Mouse (Mus musculus): Measurements from ENCODE around the gene Veph1. TPM values are rescaled to one million over a fixed set of nuclear protein-coding genes. Genes with fewer than 3 reads are reported as not detected.

Veph1 gene
- total and polyA plus RNA-seq, 2 experiments from 2014 or later = 0.75 to 0.84 TPM

DNA sequence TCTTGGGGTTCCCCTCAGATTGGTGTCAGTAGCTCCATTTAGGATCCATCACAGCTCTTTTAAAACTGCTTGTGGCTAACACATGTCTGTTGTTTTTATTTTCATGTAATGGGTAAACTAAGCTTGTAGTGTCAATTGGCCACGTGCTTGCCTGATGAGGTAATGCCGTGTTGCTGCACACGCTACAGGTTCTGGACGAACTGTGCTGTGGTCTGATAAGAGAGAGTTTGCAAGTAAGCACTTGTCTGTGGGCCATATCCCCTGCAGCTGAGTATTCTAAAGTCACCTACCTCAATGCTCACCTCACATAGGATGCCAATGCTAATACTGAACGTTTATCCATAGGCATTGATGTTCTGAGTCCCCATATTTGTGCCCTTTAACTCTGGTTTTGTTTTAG, 131.6 kb downstream of the Veph1 start:
- no peak for TF ChIP-seq CTCF (IDR thresholded peaks at IDR 0.05; ENCODE audit: low read depth)
- no peaks in the 10 kb centered on the region for H3K9me3 ChIP-seq (ENCODE audit: low read length)
- no peak for ATAC-seq
- no peak overlapping the region for H3K9ac ChIP-seq (replicated peaks; ENCODE audit: low read length)
- no peak overlapping the region for H3K27ac ChIP-seq
- WGBS = 86% methylated on average over 5 of the region's 5 CpGs
- H3K4me3 ChIP-seq (ENCODE audit: low read length) = no peak overlapping the region
- no peaks in the 10 kb centered on the region for H3K4me1 ChIP-seq (ENCODE audit: insufficient read depth, low read length)
- no peak for DNase-seq (ENCODE audit: low spot score)
- H3K4me2 ChIP-seq (ENCODE audit: low read depth, low read length) = no peak overlapping the region
- H3K36me3 ChIP-seq (ENCODE audit: insufficient read depth, low read length) = no peaks in the 10 kb centered on the region
- H3K27me3 ChIP-seq (ENCODE audit: insufficient read depth, low read length) = no peaks in the 10 kb centered on the region

DNA sequence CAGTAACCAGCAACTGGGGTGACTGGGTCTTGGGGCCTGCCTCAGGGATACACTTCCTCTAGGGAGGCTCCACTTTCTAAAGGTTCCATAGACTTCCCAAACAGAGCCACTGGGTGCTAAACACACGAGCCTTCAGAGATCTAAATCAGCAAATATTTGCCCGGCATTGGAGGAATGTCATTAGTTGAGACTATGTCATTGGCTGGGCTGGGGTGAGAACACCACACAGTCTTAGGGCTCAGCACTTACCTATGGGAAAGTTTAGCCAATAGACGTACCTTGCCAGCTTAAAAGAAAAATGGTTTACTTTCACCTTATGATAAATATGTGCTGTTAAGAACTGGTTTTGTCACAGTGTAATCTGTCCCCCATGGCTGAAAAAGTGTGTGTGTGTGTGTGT, 132.1 kb downstream of the Veph1 start:
- no peak for ATAC-seq
- Histone ChIP-seq H3K4me3 (ENCODE audit: low read length) (no peak overlapping the region), H3K36me3 (ENCODE audit: insufficient read depth, low read length) (no peaks in the 10 kb centered on the region), H3K9ac (replicated peaks; ENCODE audit: low read length) (no peak overlapping the region), H3K27ac (no peak overlapping the region), H3K9me3 (ENCODE audit: low read length) (no peaks in the 10 kb centered on the region), H3K27me3 (ENCODE audit: insufficient read depth, low read length) (no peaks in the 10 kb centered on the region), H3K4me2 (ENCODE audit: low read depth, low read length) (no peak overlapping the region), H3K4me1 (ENCODE audit: insufficient read depth, low read length) (no peaks in the 10 kb centered on the region)
- no peak for DNase-seq (ENCODE audit: low spot score)
- TF ChIP-seq CTCF (IDR thresholded peaks at IDR 0.05; ENCODE audit: low read depth) = no peak
- WGBS = 81% methylated on average over 3 of the region's 3 CpGs

- H3K27me3 ChIP-seq (ENCODE audit: insufficient read depth, low read length) = no peaks in the 10 kb centered on the region
- H3K36me3 ChIP-seq (ENCODE audit: insufficient read depth, low read length) = no peaks in the 10 kb centered on the region
- 40% methylated on average over 6 of the region's 6 CpGs for WGBS
- H3K9me3 ChIP-seq (ENCODE audit: low read length) = no peaks in the 10 kb centered on the region
- H3K4me1 ChIP-seq (ENCODE audit: insufficient read depth, low read length) = no peaks in the 10 kb centered on the region
- H3K27ac ChIP-seq = no peak overlapping the region
- TF ChIP-seq CTCF (IDR thresholded peaks at IDR 0.05; ENCODE audit: low read depth) = no peak
- no peak overlapping the region for H3K4me3 ChIP-seq (ENCODE audit: low read length)
- peak; percentile 65 for DNase-seq (ENCODE audit: low spot score)
- no peak overlapping the region for H3K9ac ChIP-seq (replicated peaks; ENCODE audit: low read length)
- no peak overlapping the region for H3K4me2 ChIP-seq (ENCODE audit: low read depth, low read length)
- peak; percentile 47; the same call in 1 of the 2 replicates for ATAC-seq
Observed at GRCm38 (mm10) chr3:66162612-66163011, 134.0 kb downstream of the Veph1 start.

DNA sequence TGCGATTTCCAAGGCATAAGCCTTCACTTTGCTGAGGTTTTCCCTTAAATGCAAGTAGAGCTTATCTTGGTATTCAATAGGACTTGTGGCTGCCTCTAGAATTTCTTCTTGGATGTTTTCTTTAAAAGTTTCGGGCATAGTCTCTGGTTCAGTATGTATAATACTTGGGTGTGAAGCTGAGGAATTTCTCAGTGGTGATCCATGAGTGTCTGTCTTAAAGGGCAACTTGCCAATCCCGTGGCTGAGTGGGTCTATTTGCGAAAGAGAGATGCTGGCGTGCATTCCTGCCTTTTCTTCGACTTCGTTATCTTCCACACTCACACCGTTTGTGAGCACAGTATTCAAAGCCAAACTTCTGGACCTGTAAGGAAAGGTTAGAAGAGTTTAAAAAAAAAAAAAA, 138.7 kb downstream of the Veph1 start:
- no peak overlapping the region for H3K4me2 ChIP-seq (ENCODE audit: low read depth, low read length)
- no peaks in the 10 kb centered on the region for H3K9me3 ChIP-seq (ENCODE audit: low read length)
- H3K36me3 ChIP-seq (ENCODE audit: insufficient read depth, low read length) = no peaks in the 10 kb centered on the region
- H3K9ac ChIP-seq (replicated peaks; ENCODE audit: low read length) = no peak overlapping the region
- DNase-seq (ENCODE audit: low spot score) (no peak), ATAC-seq (no peak)
- TF ChIP-seq CTCF (IDR thresholded peaks at IDR 0.05; ENCODE audit: low read depth) = no peak
- WGBS = 67% methylated on average over 8 of the region's 8 CpGs
- H3K27me3 ChIP-seq (ENCODE audit: insufficient read depth, low read length) = no peaks in the 10 kb centered on the region
- no peak overlapping the region for H3K27ac ChIP-seq
- H3K4me1 ChIP-seq (ENCODE audit: insufficient read depth, low read length) = no peaks in the 10 kb centered on the region
- no peak overlapping the region for H3K4me3 ChIP-seq (ENCODE audit: low read length)

DNA sequence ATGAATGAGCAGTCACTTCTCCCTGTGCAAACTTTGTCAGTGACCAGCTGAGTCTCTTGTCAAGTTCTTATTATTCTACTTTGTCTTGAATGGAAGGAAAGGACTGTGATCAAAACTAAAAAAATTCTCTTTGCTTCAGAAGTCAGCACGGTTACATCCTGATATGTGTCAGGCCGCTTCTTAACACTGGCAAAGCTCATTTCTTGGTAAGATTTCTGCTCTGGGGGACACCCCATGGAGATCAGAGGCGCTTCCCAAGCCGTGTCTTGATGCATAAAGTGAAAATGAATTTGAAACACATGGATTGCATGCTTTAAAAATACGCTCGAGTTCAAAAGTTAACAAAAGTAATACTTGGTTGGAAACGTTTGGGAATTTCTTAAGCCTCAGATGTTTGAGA, 159.0 kb downstream of the Veph1 start:
- TF ChIP-seq CTCF (IDR thresholded peaks at IDR 0.05; ENCODE audit: low read depth) = no peak
- ATAC-seq (no peak), DNase-seq (ENCODE audit: low spot score) (no peak)
- Histone ChIP-seq H3K9me3 (ENCODE audit: low read length) (no peaks in the 10 kb centered on the region), H3K27ac (no peak overlapping the region), H3K9ac (replicated peaks; ENCODE audit: low read length) (no peak overlapping the region), H3K27me3 (ENCODE audit: insufficient read depth, low read length) (no peaks in the 10 kb centered on the region), H3K4me3 (ENCODE audit: low read length) (no peak overlapping the region), H3K4me1 (ENCODE audit: insufficient read depth, low read length) (no peaks in the 10 kb centered on the region), H3K4me2 (ENCODE audit: low read depth, low read length) (no peak overlapping the region), H3K36me3 (ENCODE audit: insufficient read depth, low read length) (no peaks in the 10 kb centered on the region)
- 58% methylated on average over 7 of the region's 7 CpGs for WGBS

GRCm38 (mm10) chr3:66131264-66131950, 165.2 kb downstream of the Veph1 start:
- H3K27me3 ChIP-seq (ENCODE audit: insufficient read depth, low read length) = no peaks in the 10 kb centered on the region
- H3K4me3 ChIP-seq (ENCODE audit: low read length) = no peak overlapping the region
- H3K27ac ChIP-seq = no peak overlapping the region
- DNase-seq (ENCODE audit: low spot score) (peak; percentile 20), ATAC-seq (no peak)
- no peaks in the 10 kb centered on the region for H3K4me1 ChIP-seq (ENCODE audit: insufficient read depth, low read length)
- no peaks in the 10 kb centered on the region for H3K36me3 ChIP-seq (ENCODE audit: insufficient read depth, low read length)
- H3K9ac ChIP-seq (replicated peaks; ENCODE audit: low read length) = no peak overlapping the region
- no peak for TF ChIP-seq CTCF (IDR thresholded peaks at IDR 0.05; ENCODE audit: low read depth)
- WGBS = 33% methylated on average over 4 of the region's 4 CpGs
- H3K4me2 ChIP-seq (ENCODE audit: low read depth, low read length) = no peak overlapping the region
- H3K9me3 ChIP-seq (ENCODE audit: low read length) = no peaks in the 10 kb centered on the region

- ATAC-seq = no peak
- no peak overlapping the region for H3K27ac ChIP-seq
- 80% methylated on average over 5 of the region's 5 CpGs for WGBS
Observed at GRCm38 (mm10) chr3:66129689-66130088, 166.9 kb downstream of the Veph1 start.

More at GRCm38 (mm10) chr3:66129689-66130088, 166.9 kb downstream of the Veph1 start:
- Histone ChIP-seq H3K27me3 (ENCODE audit: insufficient read depth, low read length) (no peaks in the 10 kb centered on the region), H3K9ac (replicated peaks; ENCODE audit: low read length) (no peak overlapping the region), H3K4me2 (ENCODE audit: low read depth, low read length) (no peak overlapping the region), H3K4me3 (ENCODE audit: low read length) (no peak overlapping the region), H3K4me1 (ENCODE audit: insufficient read depth, low read length) (no peaks in the 10 kb centered on the region), H3K9me3 (ENCODE audit: low read length) (no peaks in the 10 kb centered on the region), H3K36me3 (ENCODE audit: insufficient read depth, low read length) (no peaks in the 10 kb centered on the region)
- TF ChIP-seq CTCF (IDR thresholded peaks at IDR 0.05; ENCODE audit: low read depth) = no peak
- no peak for DNase-seq (ENCODE audit: low spot score)
